Mouse (Mus musculus) lung, postnatal 0 days (tissue): Measurements from ENCODE around the gene Gpatch8. TPM values are rescaled to one million over a fixed set of nuclear protein-coding genes. Genes with fewer than 3 reads are reported as not detected.

Experiments used
- ATAC-seq: fragments of 200-750 bp; cut with Nextera tagmentation; 2 replicates; pipeline ENCODE4 v1.8.0; 2017; ENCODE audit warnings: moderate library complexity
- DNase-seq: peaks from one replicate; pipeline ENCODE4 v3.0.0-alpha.2; 2016; ENCODE audit warnings: low spot score
- H3K27ac ChIP-seq: fragments of 300-500 bp; sonication (generic); 2 replicates; pipeline ENCODE4 v1.5.1; 2014; ENCODE audit warnings: antibody characterized with exemption, mild to moderate bottlenecking, low read length, mixed read lengths
- H3K27me3 ChIP-seq: fragments of 300-500 bp; sonication (generic); replicated peaks from 2 replicates; pipeline ENCODE4 v1.6.1; 2014; ENCODE audit warnings: low read length, mixed read lengths; ENCODE audit not compliant: insufficient read depth
- H3K36me3 ChIP-seq: fragments of 300-500 bp; sonication (generic); 2 replicates; pipeline ENCODE4 v1.6.1; 2014; ENCODE audit warnings: low read length, mixed read lengths; ENCODE audit not compliant: insufficient read depth
- H3K4me1 ChIP-seq: fragments of 300-500 bp; sonication (generic); 2 replicates; pipeline ENCODE4 v1.6.1; 2014; ENCODE audit warnings: antibody characterized with exemption, low read depth, low read length, mixed read lengths; ENCODE audit not compliant: insufficient read depth
- H3K4me2 ChIP-seq: fragments of 300-500 bp; sonication (generic); replicated peaks from 2 replicates; pipeline ENCODE4 v1.6.1; 2014; ENCODE audit warnings: low read depth, mild to moderate bottlenecking, low read length, moderate library complexity, mixed read lengths
- H3K4me3 ChIP-seq: fragments of 300-500 bp; sonication (generic); 2 replicates; pipeline ENCODE4 v1.5.1; 2014; ENCODE audit warnings: low read depth, low read length
- H3K9ac ChIP-seq: fragments of 300-500 bp; sonication (generic); replicated peaks from 2 replicates; pipeline ENCODE4 v1.6.1; 2014; ENCODE audit warnings: low read depth, mild to moderate bottlenecking
- H3K9me3 ChIP-seq: fragments of 300-500 bp; sonication (generic); 2 replicates; pipeline ENCODE4 v1.6.1; 2016; ENCODE audit warnings: low read length, mixed read lengths
- CTCF ChIP-seq: IDR thresholded peaks from 2 replicates; pipeline ENCODE4 v1.5.1; 2016; ENCODE audit warnings: antibody characterized with exemption, mild to moderate bottlenecking
- EP300 ChIP-seq: IDR thresholded peaks from 2 replicates; pipeline ENCODE4 v1.6.1; 2016; ENCODE audit warnings: antibody characterized with exemption, mild to moderate bottlenecking, control low read depth
- WGBS: fragments of 180-500 bp; shearing (Covaris S2); extraction: QIAGEN DNeasy Blood & Tissue Kit; methylation state at CpG from one replicate; pipeline ENCODE4 v1.1.7; 2014; 5-methylcytosine and 5-hydroxymethylcytosine counted together
- polyA plus RNA-seq: library from polyadenylated mRNA; unstranded; fragments of >200 nt; fragmentation: Nextera tagmentation; extraction: Ambion mirVana; gene quantifications from 2 replicates; pipeline ENCODE4 v1.2.1, GENCODE M21; 2015

Gpatch8 gene
- polyA plus RNA-seq, 1 experiment from 2014 or later: 25.3 TPM

DNA sequence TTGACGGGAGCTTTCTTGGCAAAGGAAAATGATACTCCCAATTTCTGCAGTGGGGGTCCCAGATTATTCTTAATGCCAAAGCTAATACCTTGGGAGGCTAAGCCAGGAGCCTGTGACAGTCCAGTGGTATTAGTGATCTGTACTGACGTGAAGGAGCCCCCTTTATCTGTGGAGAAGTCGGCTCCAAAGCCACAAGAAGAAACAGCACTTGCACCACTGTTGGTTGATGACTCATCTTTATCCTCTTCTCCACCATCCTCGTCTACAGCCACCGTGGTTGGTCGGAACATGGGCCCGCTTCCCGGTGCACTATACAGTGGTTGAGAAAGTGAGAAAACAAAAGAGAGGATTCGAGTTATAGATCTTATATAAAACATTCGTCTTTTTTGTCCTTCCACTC is 74.4 kb downstream of the Gpatch8 start:
- Histone ChIP-seq H3K27ac (no peak overlapping the region), H3K27me3 (no peaks in the 10 kb centered on the region), H3K36me3 (peaks cover 48% of the 10 kb centered on the region), H3K4me2 (no peak overlapping the region), H3K4me1 (no peaks in the 10 kb centered on the region), H3K9me3 (no peaks in the 10 kb centered on the region), H3K4me3 (no peak overlapping the region), H3K9ac (no peak overlapping the region)
- no peak for TF ChIP-seq CTCF
- no peak for TF ChIP-seq EP300
- no peak for DNase-seq
- ATAC-seq: no peak
- WGBS: 95% methylated on average over 10 of the region's 10 CpGs

DNA sequence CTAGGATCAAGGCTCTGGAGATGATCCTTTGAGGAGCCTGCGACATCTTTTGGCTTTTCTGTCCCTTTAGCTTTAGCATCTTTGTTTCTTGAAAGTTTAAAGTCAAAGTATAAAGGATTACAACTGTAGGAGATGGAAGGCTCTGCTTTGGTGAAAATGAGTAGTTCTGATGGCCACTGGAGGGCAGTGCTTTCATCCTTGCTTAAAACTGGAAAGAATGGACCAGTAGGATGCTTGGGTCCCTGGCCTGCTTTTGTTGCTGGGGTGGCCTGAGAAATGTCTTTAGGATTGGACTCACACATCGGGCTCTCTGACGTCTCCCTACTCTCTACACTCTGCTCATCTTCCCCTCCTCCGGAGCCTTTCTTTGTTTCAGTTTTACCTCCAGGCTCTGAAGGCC is 75.3 kb downstream of the Gpatch8 start:
- Histone ChIP-seq H3K36me3 (peaks cover 41% of the 10 kb centered on the region), H3K9ac (no peak overlapping the region), H3K4me3 (no peak overlapping the region), H3K9me3 (no peaks in the 10 kb centered on the region), H3K4me2 (no peak overlapping the region), H3K4me1 (no peaks in the 10 kb centered on the region), H3K27me3 (no peaks in the 10 kb centered on the region), H3K27ac (no peak overlapping the region)
- WGBS: 93% methylated on average over 4 of the region's 4 CpGs
- TF ChIP-seq EP300 (no peak), CTCF (peak; percentile 53)
- ATAC-seq: no peak
- DNase-seq: no peak

DNA sequence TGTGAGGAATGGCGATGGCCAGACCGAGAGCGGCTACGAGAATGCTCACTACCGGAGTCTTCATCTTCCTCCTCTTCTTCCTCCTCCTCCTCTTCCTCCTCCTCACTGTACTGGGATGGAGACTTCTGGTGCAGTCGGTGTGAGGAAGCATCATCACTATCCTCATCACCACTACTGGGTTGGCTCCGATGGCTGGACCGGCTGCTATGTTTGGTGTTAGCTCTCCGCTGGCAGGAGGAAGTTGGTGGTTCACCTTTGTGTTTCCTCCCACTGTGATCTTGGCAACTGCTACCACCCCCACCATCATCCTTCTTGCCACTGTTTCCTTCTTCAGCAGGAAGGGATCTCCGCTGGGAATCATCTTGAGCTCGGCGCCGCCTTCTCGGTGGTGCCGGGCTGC is 76.1 kb downstream of the Gpatch8 start:
- no peak for ATAC-seq
- WGBS: 96% methylated on average over 15 of the region's 15 CpGs
- H3K9ac ChIP-seq: no peak overlapping the region
- H3K4me1 ChIP-seq: no peaks in the 10 kb centered on the region
- no peaks in the 10 kb centered on the region for H3K27me3 ChIP-seq
- H3K4me3 ChIP-seq: no peak overlapping the region
- peaks cover 37% of the 10 kb centered on the region for H3K36me3 ChIP-seq
- no peak for DNase-seq
- no peak overlapping the region for H3K27ac ChIP-seq
- no peak overlapping the region for H3K4me2 ChIP-seq
- H3K9me3 ChIP-seq: no peaks in the 10 kb centered on the region
- TF ChIP-seq CTCF (no peak), EP300 (no peak)

DNA sequence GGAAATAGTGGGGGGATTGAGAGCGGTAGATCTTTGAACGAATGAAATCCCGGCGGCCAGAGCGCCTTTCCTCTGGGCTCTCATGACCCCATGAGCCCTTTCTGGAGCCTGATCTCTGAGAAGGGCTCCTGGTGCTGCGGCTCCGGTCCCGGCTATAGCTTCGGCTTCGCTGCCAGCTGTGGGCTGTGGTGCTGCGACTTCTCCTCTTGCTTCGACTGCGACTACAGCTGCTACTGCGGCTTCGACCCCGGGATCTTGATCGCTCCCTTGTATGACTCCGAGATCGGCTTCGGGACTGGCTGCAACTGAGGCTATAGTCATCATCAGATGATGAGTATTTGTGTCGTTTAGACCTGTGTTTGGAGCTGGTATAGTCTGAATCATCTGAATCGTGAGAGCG is 76.6 kb downstream of the Gpatch8 start:
- H3K36me3 ChIP-seq: peaks cover 37% of the 10 kb centered on the region
- no peak overlapping the region for H3K4me3 ChIP-seq
- H3K9me3 ChIP-seq: no peaks in the 10 kb centered on the region
- WGBS: 95% methylated on average over 23 of the region's 23 CpGs
- H3K9ac ChIP-seq: no peak overlapping the region
- H3K27me3 ChIP-seq: no peaks in the 10 kb centered on the region
- TF ChIP-seq EP300 (no peak), CTCF (no peak)
- no peak for ATAC-seq
- no peak overlapping the region for H3K27ac ChIP-seq
- no peaks in the 10 kb centered on the region for H3K4me1 ChIP-seq
- DNase-seq: no peak
- no peak overlapping the region for H3K4me2 ChIP-seq

DNA sequence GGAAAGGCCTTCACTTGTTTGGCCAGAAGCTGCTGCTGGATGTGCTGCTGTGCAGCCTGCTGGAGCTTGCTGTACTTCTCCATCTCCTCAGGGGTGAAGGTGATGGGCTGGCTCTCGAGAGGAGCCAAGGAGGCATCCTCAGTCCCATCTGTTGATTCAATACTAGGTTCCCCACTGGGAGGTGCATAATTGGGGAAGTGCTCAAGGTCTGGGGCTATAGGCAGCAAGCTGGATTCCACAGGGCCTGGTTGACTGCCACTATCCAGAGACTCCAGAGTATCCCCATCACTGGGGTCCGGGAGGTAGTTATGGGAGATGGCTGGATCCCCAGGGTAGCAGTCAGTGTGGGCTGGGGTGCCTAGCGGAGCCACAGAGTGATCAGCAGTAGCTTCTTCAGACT is 77.5 kb downstream of the Gpatch8 start:
- DNase-seq (no peak), ATAC-seq (no peak)
- TF ChIP-seq EP300 (no peak), CTCF (no peak)
- H3K27ac ChIP-seq: no peak overlapping the region
- 93% methylated on average over 3 of the region's 3 CpGs for WGBS
- no peak overlapping the region for H3K4me3 ChIP-seq
- H3K4me1 ChIP-seq: no peaks in the 10 kb centered on the region
- H3K36me3 ChIP-seq: peaks cover 37% of the 10 kb centered on the region
- H3K27me3 ChIP-seq: no peaks in the 10 kb centered on the region
- no peak overlapping the region for H3K9ac ChIP-seq
- no peak overlapping the region for H3K4me2 ChIP-seq
- H3K9me3 ChIP-seq: no peaks in the 10 kb centered on the region

DNA sequence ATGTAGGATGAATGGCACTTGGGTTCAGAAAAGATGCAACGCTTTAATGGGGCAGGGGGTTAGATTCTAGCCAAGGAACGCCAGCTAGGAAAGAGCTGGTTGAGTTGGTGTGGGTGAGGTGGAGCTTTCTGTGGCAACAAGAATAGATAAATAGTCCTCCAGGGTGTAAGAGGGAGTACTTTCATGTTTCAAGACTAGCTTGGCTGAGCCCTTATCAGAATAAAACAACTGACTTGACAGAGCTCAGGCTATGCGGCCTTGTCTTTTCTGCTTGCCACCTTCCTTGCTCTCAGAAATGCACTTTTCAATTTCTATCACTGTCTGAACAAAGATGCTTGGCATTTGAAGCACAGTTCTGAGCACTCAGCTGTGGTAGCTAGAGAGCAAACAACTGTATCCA is 81.2 kb downstream of the Gpatch8 start:
- Histone ChIP-seq H3K9me3 (no peaks in the 10 kb centered on the region), H3K4me1 (no peaks in the 10 kb centered on the region), H3K9ac (no peak overlapping the region), H3K27me3 (no peaks in the 10 kb centered on the region), H3K4me3 (no peak overlapping the region), H3K27ac (no peak overlapping the region), H3K36me3 (peaks cover 18% of the 10 kb centered on the region; the same call in 1 of the 2 replicates), H3K4me2 (no peak overlapping the region)
- TF ChIP-seq EP300 (no peak), CTCF (no peak)
- WGBS: 92% methylated on average over 3 of the region's 3 CpGs
- ATAC-seq: no peak
- DNase-seq: no peak
